Mouse (Mus musculus) thymus, postnatal 14 days (tissue): Measurements from ENCODE around the gene Sv2b.

Experiments used
- DNase-seq: peaks from one replicate; pipeline ENCODE4 v3.0.0; 2021

Gene Sv2b

GRCm38 (mm10) chr7:75290554-75290953 lies 18.5 kb downstream of the Sv2b start:
- no peak for DNase-seq

DNA sequence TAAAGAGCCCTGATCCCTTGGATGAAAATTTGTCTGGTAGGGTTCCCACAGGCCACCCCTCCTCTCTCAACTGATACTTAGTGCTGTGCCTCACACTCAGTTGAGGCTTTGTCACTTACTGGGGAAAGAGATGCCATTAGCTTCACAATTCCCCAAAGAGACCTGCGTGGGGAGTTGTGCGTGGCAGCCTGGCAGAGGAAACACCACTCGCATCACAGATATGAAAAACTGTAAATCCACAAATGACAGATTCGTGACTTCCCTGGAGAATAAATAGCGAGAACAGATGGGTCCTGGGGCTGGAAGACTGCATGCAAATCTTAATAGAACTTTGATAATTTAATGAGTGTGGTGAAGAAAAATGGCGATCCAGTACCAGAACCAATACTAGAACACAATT lies 21.8 kb downstream of the Sv2b start:
- DNase-seq, result no peak

- DNase-seq, result no peak
These were observed 26.1 kb downstream of the Sv2b start for GRCm38 (mm10) chr7:75282951-75283350.

DNA sequence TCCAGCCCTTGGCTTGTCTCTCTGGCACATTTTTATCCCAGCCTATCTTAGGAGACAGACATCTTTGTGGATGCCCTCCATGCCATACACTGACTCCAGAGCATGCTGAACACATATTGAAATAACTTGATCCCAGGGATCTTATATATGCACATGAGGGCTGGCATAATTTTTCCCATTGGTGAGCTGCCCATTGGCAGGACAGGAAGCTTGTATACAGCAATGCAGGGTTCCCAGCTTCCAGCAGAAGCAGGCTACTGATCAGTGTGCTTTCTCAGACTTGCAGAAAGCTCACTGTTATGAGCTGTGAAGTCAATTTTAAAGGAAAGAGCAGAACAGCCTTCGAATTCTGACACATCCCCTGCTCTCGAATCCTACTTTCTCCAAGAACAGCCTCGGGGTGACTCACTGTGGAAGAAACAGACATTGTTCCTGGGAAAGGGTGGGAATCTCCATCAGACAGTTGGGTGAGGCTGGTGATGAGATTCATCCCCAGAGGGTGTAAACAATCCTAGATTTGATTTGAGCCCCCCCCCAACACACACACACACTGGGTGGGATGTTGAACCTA lies 26.9 kb downstream of the Sv2b start:
- DNase-seq, result no peak

- no peak for DNase-seq
These were observed 28.0 kb downstream of the Sv2b start for GRCm38 (mm10) chr7:75281106-75281505.

DNA sequence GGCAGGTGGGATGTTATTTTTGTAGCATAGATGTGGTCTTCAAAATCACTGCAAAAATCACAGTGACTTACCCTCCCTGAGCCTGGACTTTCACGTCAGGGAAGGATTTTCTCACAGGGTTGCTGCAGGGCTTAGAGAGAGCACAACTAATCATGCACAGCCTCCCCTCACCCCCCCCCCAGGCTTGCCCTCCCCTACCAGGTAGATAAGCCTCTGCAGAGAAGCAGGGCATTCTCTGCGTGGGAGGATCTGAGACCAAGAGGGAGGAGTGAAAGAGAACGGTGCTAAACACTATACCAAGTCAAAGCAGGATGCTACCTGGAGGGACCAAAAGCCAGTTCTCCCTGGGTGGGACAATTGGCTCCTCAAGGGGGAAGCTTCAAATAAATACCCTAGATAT lies 31.2 kb downstream of the Sv2b start:
- no peak for DNase-seq

DNA sequence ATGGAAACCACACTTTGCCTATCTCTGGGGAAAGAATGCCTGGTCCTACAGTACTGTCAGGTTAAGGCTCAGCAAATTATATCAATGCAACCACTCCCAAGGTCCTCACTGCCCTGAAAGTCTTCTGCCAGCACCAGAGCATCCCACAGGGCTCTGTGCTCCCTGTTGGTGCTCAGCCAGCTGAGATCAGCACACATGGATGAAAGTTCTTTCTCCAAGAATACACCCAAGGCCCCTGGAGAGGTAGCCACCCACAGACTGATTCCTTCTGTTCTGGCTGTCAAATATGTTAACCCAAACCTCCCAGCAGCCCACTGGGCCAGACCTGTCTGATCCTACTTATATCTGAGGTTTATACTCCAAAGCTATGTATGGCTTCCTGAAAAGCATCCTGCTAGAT lies 32.3 kb downstream of the Sv2b start:
- no peak for DNase-seq

GRCm38 (mm10) chr7:75274518-75274917 lies 34.5 kb downstream of the Sv2b start:
- DNase-seq, result no peak

- DNase-seq, result no peak
These were observed 35.4 kb downstream of the Sv2b start for GRCm38 (mm10) chr7:75273633-75274032.

GRCm38 (mm10) chr7:75271921-75272381 lies 37.1 kb downstream of the Sv2b start:
- DNase-seq, result no peak

DNA sequence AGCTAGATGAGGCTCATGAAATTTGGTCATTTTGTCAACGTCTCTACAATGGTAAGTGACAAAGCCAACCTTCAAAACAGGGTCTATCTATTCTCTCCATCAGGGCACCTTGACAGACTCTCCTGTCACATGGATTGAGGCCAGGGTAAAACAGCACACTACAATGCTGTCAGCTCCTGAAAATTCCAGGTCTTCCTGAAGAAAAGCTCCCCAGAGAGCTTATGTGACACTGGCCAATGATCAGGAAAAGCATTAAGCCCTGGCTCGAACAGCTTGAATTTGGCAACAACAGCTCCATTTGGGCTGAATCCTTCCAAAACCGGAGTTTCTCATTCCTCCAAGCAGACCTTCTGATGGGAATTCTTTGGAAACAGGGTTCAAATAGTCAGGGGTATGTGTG lies 37.8 kb downstream of the Sv2b start:
- no peak for DNase-seq

DNA sequence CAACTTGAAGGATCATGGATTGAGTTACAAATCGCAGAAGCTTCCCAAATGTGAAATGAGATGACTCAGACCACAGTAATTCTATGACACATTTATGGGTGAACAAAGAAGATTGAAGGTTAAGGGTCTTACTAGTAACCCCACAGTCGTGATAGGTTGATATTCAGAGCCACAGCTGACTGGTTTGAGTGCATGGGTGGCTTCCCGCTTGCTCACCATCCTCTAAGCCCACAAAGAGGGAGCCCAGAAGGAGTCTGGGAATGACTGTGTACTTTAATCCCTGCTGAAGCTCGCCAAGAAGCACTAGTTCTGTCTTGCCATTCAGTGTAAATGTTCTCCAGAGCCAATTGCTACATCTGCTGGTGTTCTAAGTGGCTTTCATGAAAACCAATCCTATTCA lies 41.8 kb downstream of the Sv2b start:
- DNase-seq, result no peak

DNA sequence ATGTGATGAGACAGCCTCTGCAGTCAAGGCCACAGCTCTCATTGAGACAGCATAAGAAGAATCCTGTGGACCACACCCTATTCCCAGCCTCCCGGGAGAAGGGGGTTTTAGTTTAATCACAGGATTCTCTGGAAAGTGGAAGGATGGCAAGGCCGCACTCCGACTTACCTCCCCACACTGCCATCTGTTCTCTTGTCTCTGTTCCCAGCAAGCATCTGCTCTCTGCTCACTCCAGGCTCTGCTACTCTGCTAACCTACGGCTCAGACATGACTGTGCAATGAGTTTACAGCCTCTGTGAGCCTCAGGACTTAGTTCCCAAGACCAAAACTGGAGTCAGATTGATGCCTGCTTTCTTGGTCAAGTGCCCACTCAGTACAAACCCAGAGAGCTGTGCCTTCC lies 43.8 kb downstream of the Sv2b start:
- DNase-seq, result no peak

GRCm38 (mm10) chr7:75259945-75260344 lies 49.1 kb downstream of the Sv2b start:
- DNase-seq, result no peak

- DNase-seq, result no peak
These were observed 55.3 kb downstream of the Sv2b start for GRCm38 (mm10) chr7:75253611-75254250.

GRCm38 (mm10) chr7:75240754-75241507 lies 68.1 kb downstream of the Sv2b start:
- DNase-seq, result no peak

- DNase-seq, result no peak
These were observed 72.7 kb downstream of the Sv2b start for GRCm38 (mm10) chr7:75236386-75236785.

- DNase-seq, result no peak
These were observed 84.9 kb downstream of the Sv2b start for GRCm38 (mm10) chr7:75224206-75224605.

- DNase-seq, result no peak
These were observed 86.2 kb downstream of the Sv2b start for GRCm38 (mm10) chr7:75222704-75223431.

GRCm38 (mm10) chr7:75220786-75221185 lies 88.3 kb downstream of the Sv2b start:
- no peak for DNase-seq

- no peak for DNase-seq
These were observed 88.8 kb downstream of the Sv2b start for GRCm38 (mm10) chr7:75220296-75220695.

DNA sequence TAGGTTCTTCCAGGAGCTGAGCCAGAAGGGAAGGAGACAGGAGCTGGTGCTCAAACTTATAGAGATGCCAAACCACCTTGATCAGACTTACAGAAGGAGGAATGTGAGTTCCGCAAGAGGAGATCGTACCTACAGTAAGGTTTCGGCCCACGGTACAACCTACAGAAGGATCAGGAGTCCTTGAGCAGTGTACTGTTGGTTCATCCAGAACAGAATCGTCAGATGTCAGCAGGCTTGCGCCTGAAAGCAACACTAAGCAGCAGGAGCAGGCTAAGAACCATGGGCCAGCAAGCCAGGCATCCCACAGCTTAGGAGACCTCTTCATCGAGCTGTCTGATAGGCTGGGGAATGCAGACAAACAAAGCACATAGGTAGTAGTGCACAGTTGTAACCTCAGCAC lies 92.9 kb downstream of the Sv2b start:
- no peak for DNase-seq

- no peak for DNase-seq
These were observed 99.8 kb downstream of the Sv2b start for GRCm38 (mm10) chr7:75209221-75209641.
